Mouse (Mus musculus): Measurements from ENCODE around the gene Pygo2. TPM values are rescaled to one million over a fixed set of nuclear protein-coding genes. Genes with fewer than 3 reads are reported as not detected.

Pygo2 gene
- total and polyA plus RNA-seq, 2 experiments from 2014 or later: 43.5 to 72.1 TPM

DNA sequence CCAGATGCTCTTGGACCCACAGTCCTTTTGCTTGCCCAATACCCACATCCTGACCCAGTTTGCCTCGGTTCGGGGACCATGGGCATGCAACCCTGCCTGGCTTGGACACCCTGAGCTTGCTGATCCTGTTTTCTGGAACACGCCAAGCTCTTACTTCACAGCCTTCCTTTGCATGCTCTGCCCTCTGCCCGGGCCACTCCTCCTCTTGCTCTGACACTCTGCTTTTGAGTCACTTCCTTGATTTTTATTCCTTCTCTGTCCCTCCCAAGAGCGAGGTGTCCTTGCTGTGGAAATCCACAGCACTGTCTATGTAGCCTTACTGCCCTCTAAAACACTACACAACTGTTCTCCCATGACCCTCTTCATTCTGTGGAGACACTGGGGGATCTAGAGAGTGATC lies 52.2 kb downstream of the Pygo2 start:
- TF ChIP-seq CTCF (IDR thresholded peaks at IDR 0.05; ENCODE audit: low read depth): no peak
- WGBS: 92% methylated on average over 5 of the region's 5 CpGs

More for the DNA sequence above, 52.2 kb downstream of the Pygo2 start:
- H3K9me3 ChIP-seq (ENCODE audit: low read length): no peaks in the 10 kb centered on the region
- no peak overlapping the region for H3K4me2 ChIP-seq (ENCODE audit: low read depth)
- H3K27ac ChIP-seq (ENCODE audit: low read depth, low read length): no peak overlapping the region
- ATAC-seq (no peak), DNase-seq (no peak)
- H3K4me3 ChIP-seq (ENCODE audit: low read depth, low read length): no peak overlapping the region
- H3K4me1 ChIP-seq (ENCODE audit: insufficient read depth): no peaks in the 10 kb centered on the region
- no peaks in the 10 kb centered on the region for H3K27me3 ChIP-seq (ENCODE audit: insufficient read depth, low read length)
- H3K9ac ChIP-seq: no peak overlapping the region
- H3K36me3 ChIP-seq (ENCODE audit: insufficient read depth): no peaks in the 10 kb centered on the region

Other genes with a start within 250 kb of the Pygo2 start
- gene Fam189b, start 247.1 kb upstream of the Pygo2 start, total RNA-seq (2014; rRNA removed): 8.9 and 12.7 TPM in 2 replicates
- gene Fam189b, start 247.1 kb upstream of the Pygo2 start, polyA plus RNA-seq (2015; fragmentation: Nextera tagmentation; extraction: Ambion mirVana): 23.8 and 31.8 TPM in 2 replicates
- gene Gba, start 227.3 kb upstream of the Pygo2 start, total RNA-seq (2014; rRNA removed): 46.9 and 51.1 TPM in 2 replicates
- gene Gba, start 227.3 kb upstream of the Pygo2 start, polyA plus RNA-seq (2015; fragmentation: Nextera tagmentation; extraction: Ambion mirVana): 40.4 and 41.7 TPM in 2 replicates
- gene Thbs3, start 215.0 kb upstream of the Pygo2 start, total RNA-seq (2014; rRNA removed): 53.6 and 74.1 TPM in 2 replicates
- gene Thbs3, start 215.0 kb upstream of the Pygo2 start, polyA plus RNA-seq (2015; fragmentation: Nextera tagmentation; extraction: Ambion mirVana): 31.1 and 42.8 TPM in 2 replicates
- 142 and 167 TPM in 2 replicates for gene Mtx1, start 203.1 kb upstream of the Pygo2 start, total RNA-seq (2014; rRNA removed)
- 199 and 212 TPM in 2 replicates for gene Mtx1, start 203.1 kb upstream of the Pygo2 start, polyA plus RNA-seq (2015; fragmentation: Nextera tagmentation; extraction: Ambion mirVana)
- 1.3 and 1.6 TPM in 2 replicates for gene Muc1, start 201.2 kb upstream of the Pygo2 start, total RNA-seq (2014; rRNA removed)
- gene Muc1, start 201.2 kb upstream of the Pygo2 start, polyA plus RNA-seq (2015; fragmentation: Nextera tagmentation; extraction: Ambion mirVana): 0.27 and 0.35 TPM in 2 replicates
- 67.0 and 68.1 TPM in 2 replicates for gene Krtcap2, start 184.2 kb upstream of the Pygo2 start, total RNA-seq (2014; rRNA removed)
- gene Krtcap2, start 184.2 kb upstream of the Pygo2 start, polyA plus RNA-seq (2015; fragmentation: Nextera tagmentation; extraction: Ambion mirVana): 221 and 244 TPM in 2 replicates
- gene Trim46, start 183.9 kb upstream of the Pygo2 start, total RNA-seq (2014; rRNA removed): 83.0 and 98.3 TPM in 2 replicates
- gene Trim46, start 183.9 kb upstream of the Pygo2 start, polyA plus RNA-seq (2015; fragmentation: Nextera tagmentation; extraction: Ambion mirVana): 56.0 and 63.5 TPM in 2 replicates
- gene Dpm3, start 170.9 kb upstream of the Pygo2 start, total RNA-seq (2014; rRNA removed): 66.7 and 160 TPM in 2 replicates
- 74.9 and 96.8 TPM in 2 replicates for gene Dpm3, start 170.9 kb upstream of the Pygo2 start, polyA plus RNA-seq (2015; fragmentation: Nextera tagmentation; extraction: Ambion mirVana)
- 22.1 and 26.7 TPM in 2 replicates for gene Slc50a1, start 159.6 kb upstream of the Pygo2 start, total RNA-seq (2014; rRNA removed)
- 34.8 and 36.8 TPM in 2 replicates for gene Slc50a1, start 159.6 kb upstream of the Pygo2 start, polyA plus RNA-seq (2015; fragmentation: Nextera tagmentation; extraction: Ambion mirVana)
- 5.5 and 8.4 TPM in 2 replicates for gene Efna1, start 149.1 kb upstream of the Pygo2 start, total RNA-seq (2014; rRNA removed)
- 10.8 and 11.1 TPM in 2 replicates for gene Efna1, start 149.1 kb upstream of the Pygo2 start, polyA plus RNA-seq (2015; fragmentation: Nextera tagmentation; extraction: Ambion mirVana)
- gene Efna3, start 107.2 kb upstream of the Pygo2 start, total RNA-seq (2014; rRNA removed): 76.7 and 80.7 TPM in 2 replicates
- gene Efna3, start 107.2 kb upstream of the Pygo2 start, polyA plus RNA-seq (2015; fragmentation: Nextera tagmentation; extraction: Ambion mirVana): 68.9 and 73.8 TPM in 2 replicates
- gene Efna4, start 92.2 kb upstream of the Pygo2 start, total RNA-seq (2014; rRNA removed): 8.4 and 11.1 TPM in 2 replicates
- 7.8 and 8.1 TPM in 2 replicates for gene Efna4, start 92.2 kb upstream of the Pygo2 start, polyA plus RNA-seq (2015; fragmentation: Nextera tagmentation; extraction: Ambion mirVana)
- gene Adam15, start 80.2 kb upstream of the Pygo2 start, total RNA-seq (2014; rRNA removed): 47.9 and 53.3 TPM in 2 replicates
- gene Adam15, start 80.2 kb upstream of the Pygo2 start, polyA plus RNA-seq (2015; fragmentation: Nextera tagmentation; extraction: Ambion mirVana): 50.1 and 56.4 TPM in 2 replicates
- 0.19 and 0.46 TPM in 2 replicates for gene Dcst2, start 68.2 kb upstream of the Pygo2 start, total RNA-seq (2014; rRNA removed)
- 0.43 and 0.56 TPM in 2 replicates for gene Dcst2, start 68.2 kb upstream of the Pygo2 start, polyA plus RNA-seq (2015; fragmentation: Nextera tagmentation; extraction: Ambion mirVana)
- gene Dcst1, start 65.0 kb upstream of the Pygo2 start, total RNA-seq (2014; rRNA removed): 0.15 TPM in 1 of 2 replicates, not detected in the other
- gene Dcst1, start 65.0 kb upstream of the Pygo2 start, polyA plus RNA-seq (2015; fragmentation: Nextera tagmentation; extraction: Ambion mirVana): 0.89 and 1.3 TPM in 2 replicates
- 2.1 and 4.9 TPM in 2 replicates for gene Zbtb7b, start 35.4 kb upstream of the Pygo2 start, total RNA-seq (2014; rRNA removed)
- gene Zbtb7b, start 35.4 kb upstream of the Pygo2 start, polyA plus RNA-seq (2015; fragmentation: Nextera tagmentation; extraction: Ambion mirVana): 0.33 and 0.75 TPM in 2 replicates
- 4.2 TPM in 1 of 2 replicates, not detected in the other for gene Lenep, start 27.4 kb upstream of the Pygo2 start, total RNA-seq (2014; rRNA removed)
- 0.40 TPM in 1 of 2 replicates, not detected in the other for gene Lenep, start 27.4 kb upstream of the Pygo2 start, polyA plus RNA-seq (2015; fragmentation: Nextera tagmentation; extraction: Ambion mirVana)
- 25.6 and 34.9 TPM in 2 replicates for gene Flad1, start 18.3 kb upstream of the Pygo2 start, total RNA-seq (2014; rRNA removed)
- gene Flad1, start 18.3 kb upstream of the Pygo2 start, polyA plus RNA-seq (2015; fragmentation: Nextera tagmentation; extraction: Ambion mirVana): 30.9 and 31.5 TPM in 2 replicates
- gene Cks1b, start 11.8 kb upstream of the Pygo2 start, total RNA-seq (2014; rRNA removed): 24.5 and 27.3 TPM in 2 replicates
- gene Cks1b, start 11.8 kb upstream of the Pygo2 start, polyA plus RNA-seq (2015; fragmentation: Nextera tagmentation; extraction: Ambion mirVana): 93.9 and 109 TPM in 2 replicates
- gene Shc1, start 11.8 kb upstream of the Pygo2 start, total RNA-seq (2014; rRNA removed): 15.8 and 19.8 TPM in 2 replicates
- 11.3 and 11.8 TPM in 2 replicates for gene Shc1, start 11.8 kb upstream of the Pygo2 start, polyA plus RNA-seq (2015; fragmentation: Nextera tagmentation; extraction: Ambion mirVana)
- 16.9 and 21.6 TPM in 2 replicates for gene Pbxip1, start 6.5 kb downstream of the Pygo2 start, total RNA-seq (2014; rRNA removed)
- 16.9 and 27.8 TPM in 2 replicates for gene Pbxip1, start 6.5 kb downstream of the Pygo2 start, polyA plus RNA-seq (2015; fragmentation: Nextera tagmentation; extraction: Ambion mirVana)
- 80.1 and 108 TPM in 2 replicates for gene Pmvk, start 24.3 kb downstream of the Pygo2 start, total RNA-seq (2014; rRNA removed)
- 84.3 and 96.8 TPM in 2 replicates for gene Pmvk, start 24.3 kb downstream of the Pygo2 start, polyA plus RNA-seq (2015; fragmentation: Nextera tagmentation; extraction: Ambion mirVana)
- 11.5 and 13.6 TPM in 2 replicates for gene Kcnn3, start 90.0 kb downstream of the Pygo2 start, total RNA-seq (2014; rRNA removed)
- 3.0 and 5.1 TPM in 2 replicates for gene Kcnn3, start 90.0 kb downstream of the Pygo2 start, polyA plus RNA-seq (2015; fragmentation: Nextera tagmentation; extraction: Ambion mirVana)

Data from forebrain, postnatal 0 days (tissue).